Mouse (Mus musculus): ENCODE measurements at regions not wholly inside any gene's neighbourhood (a gene's known extent, or its start where the extent isn't known, plus 50 kb on each side); places are given as distances from the start of the nearest gene placed in this dataset.

GRCm38 (mm10) chr11:19739527-19740151, 184.5 kb upstream of the Spred2 start:
- WGBS = 48% methylated on average over 9 of the region's 9 CpGs

GRCm38 (mm10) chr11:19740562-19740961, 183.6 kb upstream of the Spred2 start:
- Histone ChIP-seq H3K4me1 (peaks cover 17% of the 10 kb centered on the region), H3K27ac (replicated peaks) (no peak overlapping the region)

More at GRCm38 (mm10) chr11:19739527-19740151, 184.5 kb upstream of the Spred2 start:
- no peaks in the 10 kb centered on the region for H3K9me3 ChIP-seq (replicated peaks)
- peaks cover 17% of the 10 kb centered on the region for H3K4me1 ChIP-seq
- no peaks in the 10 kb centered on the region for H3K27me3 ChIP-seq
- no peak overlapping the region for H3K4me3 ChIP-seq (replicated peaks)
- no peak overlapping the region for H3K4me2 ChIP-seq (replicated peaks)
- ATAC-seq (ENCODE audit: insufficient number of reproducible peaks, low FRiP score, low TSS enrichment, low read depth) = no peak
- no peak overlapping the region for H3K9ac ChIP-seq
- H3K36me3 ChIP-seq = no peaks in the 10 kb centered on the region
- H3K27ac ChIP-seq (replicated peaks) = no peak overlapping the region

GRCm38 (mm10) chr11:19747097-19747972, 176.8 kb upstream of the Spred2 start:
- no peak overlapping the region for H3K4me2 ChIP-seq (replicated peaks)
- H3K9me3 ChIP-seq (replicated peaks) = no peaks in the 10 kb centered on the region
- 0 out of 2 replicates have a peak, but pooled peaks cover 6% of the 10 kb centered on the region for H3K4me1 ChIP-seq
- H3K36me3 ChIP-seq = no peaks in the 10 kb centered on the region
- WGBS = 55% methylated on average over 11 of the region's 11 CpGs
- H3K9ac ChIP-seq = no peak overlapping the region
- H3K27ac ChIP-seq (replicated peaks) = no peak overlapping the region
- H3K27me3 ChIP-seq = no peaks in the 10 kb centered on the region
- ATAC-seq (ENCODE audit: insufficient number of reproducible peaks, low FRiP score, low TSS enrichment, low read depth) = no peak
- H3K4me3 ChIP-seq (replicated peaks) = no peak overlapping the region

More at GRCm38 (mm10) chr11:19740562-19740961, 183.6 kb upstream of the Spred2 start:
- H3K9me3 ChIP-seq (replicated peaks) = no peaks in the 10 kb centered on the region
- WGBS = 71% methylated on average over 3 of the region's 3 CpGs
- H3K4me3 ChIP-seq (replicated peaks) = no peak overlapping the region
- H3K4me2 ChIP-seq (replicated peaks) = no peak overlapping the region
- no peaks in the 10 kb centered on the region for H3K36me3 ChIP-seq
- H3K27me3 ChIP-seq = no peaks in the 10 kb centered on the region
- no peak overlapping the region for H3K9ac ChIP-seq
- ATAC-seq (ENCODE audit: insufficient number of reproducible peaks, low FRiP score, low TSS enrichment, low read depth) = no peak

DNA sequence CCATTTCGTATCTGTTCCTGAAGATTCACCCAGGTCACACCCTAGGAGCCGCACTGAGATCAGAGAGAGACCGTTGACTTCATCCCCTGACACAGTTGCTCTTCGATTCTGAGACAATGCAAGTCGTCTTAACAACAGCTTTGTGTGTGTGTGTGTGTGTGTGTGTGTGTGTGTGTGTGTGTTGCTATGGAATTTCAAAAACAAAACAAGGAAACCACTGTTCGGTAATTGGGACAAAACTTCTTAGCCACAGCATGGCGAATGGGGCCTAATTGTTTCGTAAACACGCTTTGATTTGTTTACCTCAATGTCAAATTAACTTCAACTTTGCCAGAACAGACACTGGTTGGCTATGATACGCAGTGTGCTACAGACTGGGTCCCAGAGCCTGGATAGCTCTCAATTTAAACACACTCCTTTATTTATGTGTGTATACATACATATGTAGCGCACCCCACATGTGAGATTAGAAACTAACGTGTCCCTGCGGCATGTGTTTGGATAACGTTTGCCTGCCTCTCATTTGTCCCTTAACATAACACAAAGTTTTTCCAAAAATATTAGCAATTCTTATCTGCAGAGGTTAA, 176.1 kb upstream of the Spred2 start:
- WGBS = 58% methylated on average over 14 of the region's 14 CpGs

GRCm38 (mm10) chr11:19758892-19759291, 165.3 kb upstream of the Spred2 start:
- H3K4me3 ChIP-seq (replicated peaks) = no peak overlapping the region
- H3K27me3 ChIP-seq = no peaks in the 10 kb centered on the region
- H3K4me2 ChIP-seq (replicated peaks) = no peak overlapping the region
- H3K9me3 ChIP-seq (replicated peaks) = no peaks in the 10 kb centered on the region
- no peaks in the 10 kb centered on the region for H3K36me3 ChIP-seq
- ATAC-seq (ENCODE audit: insufficient number of reproducible peaks, low FRiP score, low TSS enrichment, low read depth) = no peak
- no peak overlapping the region for H3K9ac ChIP-seq
- WGBS = 72% methylated on average over 4 of the region's 4 CpGs
- H3K27ac ChIP-seq (replicated peaks) = no peak overlapping the region
- 0 out of 2 replicates have a peak, but pooled peaks cover 5% of the 10 kb centered on the region for H3K4me1 ChIP-seq

More for the DNA sequence above, 176.1 kb upstream of the Spred2 start:
- Histone ChIP-seq H3K27ac (replicated peaks) (no peak overlapping the region), H3K36me3 (no peaks in the 10 kb centered on the region), H3K4me2 (replicated peaks) (no peak overlapping the region), H3K27me3 (no peaks in the 10 kb centered on the region), H3K9ac (no peak overlapping the region), H3K9me3 (replicated peaks) (no peaks in the 10 kb centered on the region), H3K4me1 (0 out of 2 replicates have a peak, but pooled peaks cover 6% of the 10 kb centered on the region), H3K4me3 (replicated peaks) (no peak overlapping the region)
- ATAC-seq (ENCODE audit: insufficient number of reproducible peaks, low FRiP score, low TSS enrichment, low read depth) = no peak

GRCm38 (mm10) chr11:19760861-19761693, 163.1 kb upstream of the Spred2 start:
- Histone ChIP-seq H3K27me3 (no peaks in the 10 kb centered on the region), H3K4me3 (replicated peaks) (peak overlapping the region; percentile 32), H3K4me1 (0 out of 2 replicates have a peak, but pooled peaks cover 5% of the 10 kb centered on the region), H3K36me3 (no peaks in the 10 kb centered on the region), H3K27ac (replicated peaks) (no peak overlapping the region; the same call in 1 of the 2 replicates), H3K9me3 (replicated peaks) (no peaks in the 10 kb centered on the region), H3K9ac (no peak overlapping the region), H3K4me2 (replicated peaks) (peak overlapping the region; percentile 49)
- ATAC-seq (ENCODE audit: insufficient number of reproducible peaks, low FRiP score, low TSS enrichment, low read depth) = no peak
- 9% methylated on average over 16 of the region's 16 CpGs for WGBS

DNA sequence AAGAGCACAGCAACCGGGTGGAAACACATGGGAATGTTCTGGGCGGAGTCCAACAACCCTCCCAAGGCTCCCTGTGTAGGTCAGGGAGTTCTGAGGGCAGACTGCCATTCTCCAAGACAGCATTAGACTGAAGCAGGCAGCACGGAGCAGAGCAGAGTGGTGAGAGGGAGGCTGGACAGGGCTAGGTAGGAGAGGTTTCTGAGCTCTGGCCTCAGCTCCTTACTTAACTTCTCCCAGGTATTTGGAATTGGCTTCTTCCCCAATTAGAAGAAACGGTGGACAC, 162.5 kb upstream of the Spred2 start:
- H3K4me3 ChIP-seq (replicated peaks) = no peak overlapping the region
- H3K36me3 ChIP-seq = no peaks in the 10 kb centered on the region
- no peak for ATAC-seq (ENCODE audit: insufficient number of reproducible peaks, low FRiP score, low TSS enrichment, low read depth)
- H3K4me1 ChIP-seq = 0 out of 2 replicates have a peak, but pooled peaks cover 5% of the 10 kb centered on the region
- no peak overlapping the region for H3K9ac ChIP-seq
- no peak overlapping the region for H3K4me2 ChIP-seq (replicated peaks)
- H3K27me3 ChIP-seq = no peaks in the 10 kb centered on the region
- H3K9me3 ChIP-seq (replicated peaks) = no peaks in the 10 kb centered on the region
- no peak overlapping the region for H3K27ac ChIP-seq (replicated peaks)
- WGBS = 52% methylated on average over 4 of the region's 4 CpGs

- no peaks in the 10 kb centered on the region for H3K9me3 ChIP-seq (replicated peaks)
- H3K9ac ChIP-seq = no peak overlapping the region
- no peaks in the 10 kb centered on the region for H3K27me3 ChIP-seq
- ATAC-seq (ENCODE audit: insufficient number of reproducible peaks, low FRiP score, low TSS enrichment, low read depth) = no peak
- no peak overlapping the region for H3K27ac ChIP-seq (replicated peaks)
- 76% methylated on average over 5 of the region's 5 CpGs for WGBS
- no peak overlapping the region for H3K4me3 ChIP-seq (replicated peaks)
- no peak overlapping the region for H3K4me2 ChIP-seq (replicated peaks)
- H3K36me3 ChIP-seq = no peaks in the 10 kb centered on the region
- H3K4me1 ChIP-seq = no peaks in the 10 kb centered on the region
Measured at GRCm38 (mm10) chr11:19767316-19767715, 156.9 kb upstream of the Spred2 start.

DNA sequence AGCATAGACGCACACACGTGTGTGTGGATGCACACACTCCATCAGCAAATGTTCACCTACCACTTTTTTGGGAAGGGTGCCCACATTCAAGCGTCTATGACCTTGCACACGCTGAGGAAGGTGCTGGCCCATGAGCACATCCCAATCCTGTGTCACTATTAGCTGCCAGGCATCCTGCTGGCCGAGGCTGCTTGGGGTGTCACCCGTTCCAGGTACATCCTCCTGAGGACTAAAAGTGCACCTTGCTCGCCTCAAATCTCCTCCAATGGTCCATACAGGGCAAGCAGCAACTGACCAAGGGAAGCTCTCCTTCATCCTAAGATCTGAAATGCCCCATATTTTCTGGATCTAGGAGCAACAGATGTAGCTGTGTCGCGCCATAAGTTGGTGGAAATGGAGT, 156.3 kb upstream of the Spred2 start:
- Histone ChIP-seq H3K4me1 (no peaks in the 10 kb centered on the region), H3K27ac (replicated peaks) (no peak overlapping the region), H3K27me3 (no peaks in the 10 kb centered on the region), H3K9ac (no peak overlapping the region), H3K36me3 (no peaks in the 10 kb centered on the region), H3K4me2 (replicated peaks) (no peak overlapping the region), H3K9me3 (replicated peaks) (no peaks in the 10 kb centered on the region; the same call in 1 of the 2 replicates), H3K4me3 (replicated peaks) (no peak overlapping the region)
- no peak for ATAC-seq (ENCODE audit: insufficient number of reproducible peaks, low FRiP score, low TSS enrichment, low read depth)
- 92% methylated on average over 9 of the region's 9 CpGs for WGBS

GRCm38 (mm10) chr11:19768962-19769361, 155.2 kb upstream of the Spred2 start:
- no peaks in the 10 kb centered on the region; the same call in 1 of the 2 replicates for H3K9me3 ChIP-seq (replicated peaks)
- no peak overlapping the region for H3K4me2 ChIP-seq (replicated peaks)
- H3K4me3 ChIP-seq (replicated peaks) = no peak overlapping the region
- H3K4me1 ChIP-seq = peaks cover under 1% of the 10 kb centered on the region
- no peak for ATAC-seq (ENCODE audit: insufficient number of reproducible peaks, low FRiP score, low TSS enrichment, low read depth)
- no peak overlapping the region for H3K27ac ChIP-seq (replicated peaks)
- 82% methylated on average over 1 of the region's 1 CpGs for WGBS
- H3K36me3 ChIP-seq = no peaks in the 10 kb centered on the region
- no peaks in the 10 kb centered on the region for H3K27me3 ChIP-seq
- H3K9ac ChIP-seq = no peak overlapping the region

GRCm38 (mm10) chr11:19774010-19774409, 150.2 kb upstream of the Spred2 start:
- H3K27ac ChIP-seq (replicated peaks) = peak overlapping the region; percentile 51
- no peaks in the 10 kb centered on the region; the same call in 1 of the 2 replicates for H3K9me3 ChIP-seq (replicated peaks)
- H3K4me2 ChIP-seq (replicated peaks) = no peak overlapping the region
- no peak overlapping the region for H3K9ac ChIP-seq
- no peaks in the 10 kb centered on the region for H3K27me3 ChIP-seq
- H3K4me3 ChIP-seq (replicated peaks) = no peak overlapping the region
- peaks cover 19% of the 10 kb centered on the region for H3K4me1 ChIP-seq
- no peak for ATAC-seq (ENCODE audit: insufficient number of reproducible peaks, low FRiP score, low TSS enrichment, low read depth)
- no peaks in the 10 kb centered on the region for H3K36me3 ChIP-seq
- WGBS = 18% methylated on average over 9 of the region's 9 CpGs
